Mouse (Mus musculus) lung, adult 18-20 months (tissue): ENCODE measurements around the gene Nfix.

Experiments
- DNase-seq, 2 experiments: peaks; one replicate each; pipeline ENCODE4 v3.0.0; 2022; ENCODE audit warnings: mixed read lengths in 2 of 2

The Nfix gene

DNA sequence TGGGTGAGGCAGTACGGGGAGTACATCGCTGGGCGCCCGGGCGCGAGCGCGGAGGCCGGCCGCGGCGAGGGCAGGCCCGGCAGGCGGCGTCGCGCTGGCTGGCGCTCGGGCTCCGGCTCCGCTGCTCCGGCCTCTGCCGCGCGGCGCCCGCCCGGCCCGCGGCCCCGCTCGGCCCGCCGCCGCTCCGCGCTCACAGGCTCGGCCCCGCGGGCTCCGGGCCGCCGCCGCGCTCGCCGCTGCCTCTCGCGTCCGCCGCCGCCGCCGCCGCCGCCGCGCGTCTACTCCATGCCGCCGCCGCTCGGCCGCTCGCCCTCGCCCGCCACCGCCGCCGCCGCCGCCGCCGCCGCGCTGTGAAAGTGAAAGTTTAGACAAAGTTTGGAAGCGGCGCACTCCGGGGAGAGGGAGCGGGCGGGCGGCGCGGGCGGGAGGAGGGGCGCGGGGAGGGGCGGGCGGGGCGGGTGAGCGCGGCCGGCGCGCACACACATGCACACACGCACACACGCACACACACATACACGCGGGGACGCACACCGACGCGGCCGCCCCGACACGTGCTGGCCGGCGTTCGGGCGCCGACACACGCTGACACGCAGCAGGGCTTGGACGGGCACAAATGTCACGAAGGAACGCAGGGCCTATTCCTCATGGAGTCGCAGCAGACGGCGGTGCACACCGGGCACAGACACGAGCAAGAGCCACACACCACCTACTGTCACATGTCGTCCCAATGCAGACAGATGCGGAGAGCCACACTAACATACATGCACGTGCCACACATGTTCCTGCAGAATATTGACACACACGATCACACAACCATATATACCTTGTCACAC, at the start of gene Nfix:
Nfix (minus strand) TSS at position 346 of the 833 bp plus-strand sequence.
- DNase-seq: peak; percentile 81 to 83

DNA sequence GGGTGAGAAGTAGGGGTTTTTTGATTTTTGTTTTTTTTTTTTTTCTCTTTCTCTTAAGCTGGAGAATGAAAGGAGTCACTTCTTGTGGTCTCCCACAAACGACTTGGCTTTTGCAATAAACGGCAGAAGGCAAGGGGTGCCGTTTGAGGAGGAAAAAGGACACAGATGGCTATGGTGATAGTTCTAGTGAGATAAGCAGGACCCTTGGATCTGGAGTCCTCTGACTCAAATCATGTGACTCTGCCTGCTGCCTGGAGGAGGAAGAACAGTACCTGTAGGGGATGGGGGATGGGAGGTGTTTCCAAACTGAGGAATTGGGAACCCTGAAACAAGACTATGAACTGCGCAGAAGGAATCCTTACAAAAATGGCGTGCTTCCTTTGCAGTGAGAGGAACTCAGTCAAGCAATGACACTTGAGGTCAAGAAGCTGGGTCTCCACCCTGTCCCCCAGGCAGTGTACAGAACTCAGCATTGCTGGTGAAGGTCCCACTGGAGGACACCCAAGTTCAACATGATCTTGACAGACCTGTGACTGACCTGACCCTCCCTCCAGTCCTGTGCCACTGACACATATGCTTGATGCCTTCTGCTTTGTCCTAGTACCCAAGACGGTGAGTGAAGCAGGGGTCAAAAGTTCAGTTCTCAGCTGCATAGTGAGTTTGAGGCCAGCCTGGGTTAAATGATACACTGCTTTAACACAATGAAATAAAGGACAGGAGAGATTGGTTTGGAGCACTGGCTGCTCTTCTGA, 47.7 kb upstream of the Nfix start:
- DNase-seq: peak in 1 of 2 experiments; percentile 20

DNA sequence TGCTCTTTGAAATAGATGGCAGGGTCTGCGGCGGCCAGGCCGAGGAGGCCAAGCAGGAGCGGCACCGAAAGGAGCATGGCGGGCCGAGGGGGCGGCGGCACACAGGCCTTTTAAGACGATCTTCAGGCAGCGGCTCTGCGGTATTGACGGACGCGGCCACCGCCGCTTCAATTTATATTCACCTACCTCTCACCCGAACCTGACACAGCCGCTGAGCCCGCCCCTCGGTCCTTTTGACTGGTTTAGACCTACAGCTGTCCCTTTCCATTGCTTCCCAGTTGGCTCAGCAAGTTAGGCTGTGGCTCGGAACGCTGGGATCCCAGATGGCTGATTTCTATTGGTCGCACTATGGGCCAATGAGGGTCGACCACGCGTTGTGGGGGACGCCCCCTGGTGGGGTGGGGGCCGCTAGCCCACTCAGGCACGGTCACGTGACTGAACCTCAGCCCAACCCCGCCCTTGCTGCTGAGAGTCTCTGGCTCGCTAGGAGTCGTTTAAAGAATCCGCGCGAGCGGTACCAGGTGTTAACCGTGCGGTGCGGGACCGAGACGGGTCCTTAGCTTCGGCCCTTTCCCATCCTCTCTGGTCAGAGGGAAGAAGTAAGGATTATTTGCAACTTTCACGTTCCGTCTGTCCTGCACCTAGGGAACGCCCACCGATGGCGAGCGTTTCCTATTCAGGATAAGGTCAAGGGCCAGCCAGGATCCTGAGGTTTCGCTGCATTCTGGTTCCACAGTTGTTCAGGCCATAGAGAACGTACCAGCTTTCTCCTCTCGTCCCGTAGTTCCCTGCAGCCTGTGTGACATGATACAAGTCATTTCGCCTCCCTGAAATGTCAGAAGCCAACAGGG, 46.8 kb upstream of the Nfix start, which contains the start of gene Calr:
Calr (minus strand) TSS at position 213 of the 851 bp plus-strand sequence.
- DNase-seq: peak; percentile 100

DNA sequence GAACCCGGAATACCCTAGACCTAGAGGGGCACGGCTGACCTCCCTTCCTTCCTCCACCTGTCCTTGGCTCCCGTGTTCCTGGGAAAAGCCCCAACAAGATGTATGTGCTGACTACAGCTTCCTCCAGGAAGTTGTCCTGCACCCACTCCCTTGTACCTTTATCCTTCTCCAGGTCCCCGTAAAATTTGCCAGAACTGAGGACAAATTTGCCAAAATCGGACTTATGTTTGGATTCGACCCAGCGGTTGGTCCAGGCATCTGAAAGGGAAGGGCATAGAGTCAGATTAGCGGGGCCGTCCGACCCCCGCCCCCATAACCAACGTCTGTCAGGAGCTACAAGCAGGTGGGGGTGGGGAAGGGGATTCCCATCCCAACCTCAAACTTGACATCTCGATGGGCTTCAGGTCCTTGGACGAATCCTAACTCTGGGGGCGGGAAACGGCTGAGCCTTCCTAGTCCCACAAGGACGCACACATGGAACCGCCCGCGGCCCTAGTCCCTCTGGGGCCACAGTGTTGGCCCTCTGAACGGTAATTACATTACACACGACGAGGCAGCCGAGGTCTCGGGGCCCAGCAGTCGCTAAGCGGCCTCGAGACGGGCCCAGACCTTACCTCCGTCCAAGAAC, 46.1 kb upstream of the Nfix start:
- no peak for DNase-seq

DNA sequence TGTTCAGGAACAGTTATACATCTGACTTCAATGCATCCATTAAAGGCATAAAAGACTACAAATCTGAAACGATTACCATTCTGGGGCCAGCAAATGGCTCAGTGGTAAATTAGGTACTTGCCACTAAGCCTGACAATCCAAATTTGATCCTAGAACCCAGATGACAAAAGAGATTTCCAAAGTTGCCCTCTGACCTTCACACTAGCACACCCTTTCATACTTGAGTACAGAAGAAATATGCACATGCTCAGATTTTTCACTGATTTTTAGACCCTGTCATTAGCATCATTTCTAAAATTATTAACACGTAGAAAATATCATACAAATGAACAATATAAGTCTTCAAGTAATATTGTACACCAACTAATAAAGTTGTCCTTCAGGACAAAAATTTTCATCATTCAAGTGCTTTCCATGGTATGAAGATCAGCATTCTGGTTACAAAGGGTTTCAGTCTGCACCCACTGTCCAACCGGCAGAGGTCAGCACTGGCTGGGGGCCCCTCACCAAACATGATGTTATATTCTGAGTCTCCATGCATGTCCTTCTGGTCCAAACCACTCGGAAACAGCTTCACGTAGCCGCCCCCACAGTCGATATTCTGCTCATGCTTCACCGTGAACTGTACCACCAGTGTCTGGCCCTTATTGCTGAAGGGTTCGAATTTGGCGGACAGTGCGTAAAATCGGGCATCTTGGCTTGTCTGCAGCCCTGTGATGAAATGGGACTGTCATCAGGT, 45.4 kb upstream of the Nfix start:
- peak; percentile 32 to 41 for DNase-seq

DNA sequence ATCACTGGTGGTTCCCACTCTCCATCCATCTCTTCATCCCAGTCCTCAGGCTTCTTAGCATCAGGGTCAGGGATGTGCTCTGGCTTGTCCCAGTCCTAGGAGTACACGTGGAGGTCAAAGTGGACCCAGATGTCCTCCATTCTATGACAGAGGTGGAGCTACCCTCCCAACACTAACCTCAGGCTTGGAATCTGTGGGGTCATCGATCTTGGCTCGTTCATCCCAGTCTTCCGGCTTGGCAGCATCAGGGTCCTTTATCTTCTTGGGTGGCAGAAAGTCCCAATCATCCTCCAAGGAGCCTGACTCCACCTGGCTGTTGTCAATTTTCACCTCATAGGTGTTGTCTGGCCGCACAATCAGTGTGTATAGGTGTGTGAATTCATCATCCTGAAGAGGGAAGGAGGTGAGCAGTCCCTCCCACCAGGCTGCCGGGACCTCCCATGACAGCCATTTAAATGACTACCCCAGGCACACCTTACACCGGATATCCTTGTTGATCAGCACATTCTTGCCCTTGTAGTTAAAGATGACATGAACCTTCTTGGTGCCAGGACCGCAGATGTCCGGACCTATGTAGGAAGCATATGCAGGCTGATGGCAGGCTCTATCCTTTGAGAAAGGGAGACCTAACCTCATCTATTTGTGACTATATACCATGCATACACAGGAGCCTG, 44.4 kb upstream of the Nfix start:
- DNase-seq: no peak

DNA sequence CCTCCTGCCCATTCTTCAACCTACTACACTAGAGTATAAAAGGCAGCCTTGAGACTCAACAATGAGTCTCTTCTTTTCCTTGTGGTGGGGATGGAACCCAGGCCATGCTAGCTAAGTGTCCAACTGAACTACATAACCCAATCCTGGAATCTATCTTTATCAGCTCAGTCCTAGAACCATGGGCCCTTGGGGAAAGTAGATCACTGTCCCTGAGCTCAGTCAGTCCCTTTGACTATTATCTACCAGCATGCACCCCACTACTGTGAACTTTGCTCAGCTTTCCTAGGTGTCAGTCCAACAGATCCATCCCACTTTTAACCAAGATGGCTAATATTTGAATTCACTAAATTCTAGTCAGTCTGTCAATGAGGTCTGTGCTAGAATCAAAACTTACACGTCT, 41.4 kb upstream of the Nfix start:
- no peak for DNase-seq

DNA sequence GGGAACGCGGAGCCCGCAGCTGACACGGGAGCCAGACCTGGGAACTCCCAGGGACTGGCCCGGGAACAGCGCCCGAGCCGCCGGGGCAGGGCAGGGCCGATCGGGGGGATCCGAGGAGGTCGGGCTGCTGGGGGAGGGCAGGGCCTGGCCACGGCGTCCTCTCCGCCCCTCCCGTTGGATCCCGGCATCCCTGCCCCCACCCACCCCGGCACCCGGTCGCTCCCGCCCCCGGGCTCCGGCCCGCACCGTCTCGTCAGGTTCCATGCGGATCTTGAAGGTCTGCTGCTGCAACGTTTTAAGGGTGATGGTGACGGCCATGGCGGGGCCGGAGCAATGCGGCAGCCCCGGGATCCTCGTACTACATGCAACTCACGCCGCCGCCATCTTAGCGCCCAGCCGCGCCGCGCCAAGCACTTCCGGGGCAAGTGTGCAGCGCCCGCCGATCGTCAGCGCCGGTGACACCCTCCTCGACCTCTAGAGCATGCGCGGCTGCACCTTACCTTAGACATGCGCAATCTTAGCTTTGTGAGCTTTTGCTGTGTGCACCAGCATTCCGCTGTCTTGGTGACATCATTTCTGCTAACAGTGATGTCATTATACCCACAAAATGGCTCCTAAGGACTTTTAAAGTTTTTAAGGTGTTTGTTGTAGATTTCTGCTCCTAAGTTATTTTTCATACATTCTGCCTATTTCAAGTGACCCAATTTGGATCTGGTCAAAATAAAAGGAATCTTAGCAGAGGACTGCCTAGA, 40.3 kb upstream of the Nfix start, which contains the start of gene Rad23a:
Rad23a (minus strand) TSS at position 418 of the 752 bp plus-strand sequence.
- DNase-seq: peak; percentile 91 to 92

DNA sequence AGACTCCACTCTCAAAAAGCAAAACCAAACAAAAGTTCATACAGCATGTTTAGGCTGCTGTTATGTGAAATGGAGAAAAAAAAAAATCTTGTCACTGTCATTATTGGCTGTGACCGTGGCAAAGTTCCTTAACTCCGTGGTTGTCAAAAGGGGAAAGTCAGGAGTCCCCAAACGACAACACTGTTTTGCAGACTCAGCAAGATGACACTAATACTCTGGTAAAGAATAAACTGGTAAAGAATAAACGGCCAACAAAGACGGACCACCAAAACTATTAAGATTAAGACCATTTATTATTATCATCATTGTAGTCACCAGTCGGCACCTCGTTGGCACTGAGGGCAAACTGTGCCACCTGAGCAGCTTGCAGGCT, 39.7 kb upstream of the Nfix start:
- DNase-seq: no peak

DNA sequence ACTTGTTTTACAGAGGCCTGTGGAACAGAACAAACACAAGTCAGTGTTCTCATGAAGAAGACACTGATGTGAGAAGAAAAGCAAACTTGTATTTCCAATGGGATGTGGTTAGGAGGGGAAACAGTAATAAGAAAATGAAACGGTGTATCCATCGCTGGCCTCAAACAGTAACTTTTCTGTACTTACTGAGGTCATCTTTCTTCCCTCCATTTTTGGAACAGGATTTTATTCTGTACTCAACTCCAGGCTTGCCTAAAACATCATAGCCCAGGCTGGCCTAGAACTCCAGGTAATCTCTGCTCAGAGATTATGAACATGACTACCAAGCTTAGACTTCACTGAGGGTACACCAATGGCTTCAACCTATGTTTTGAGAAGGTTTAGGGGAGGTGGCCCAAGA, 39.3 kb upstream of the Nfix start:
- DNase-seq: no peak

DNA sequence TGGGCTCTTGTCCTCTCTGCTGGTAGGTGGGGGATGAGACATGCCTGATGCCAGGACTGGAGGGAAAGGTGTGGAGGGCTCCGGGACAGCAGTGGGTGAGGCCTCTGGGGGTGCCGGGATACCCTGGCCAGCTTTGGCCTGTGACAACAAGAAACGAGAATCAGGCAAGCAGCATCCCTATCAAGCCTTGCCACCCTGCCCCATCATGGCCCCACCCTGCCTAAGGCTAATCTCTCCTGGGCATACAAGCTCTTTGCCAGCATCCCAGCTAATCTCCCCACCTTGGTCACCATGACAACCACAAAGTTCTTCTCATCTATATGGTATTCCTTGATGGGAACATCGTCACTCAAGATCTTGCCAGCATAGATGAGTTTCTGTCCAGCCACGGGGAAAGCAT, 38.4 kb upstream of the Nfix start:
- DNase-seq: no peak

DNA sequence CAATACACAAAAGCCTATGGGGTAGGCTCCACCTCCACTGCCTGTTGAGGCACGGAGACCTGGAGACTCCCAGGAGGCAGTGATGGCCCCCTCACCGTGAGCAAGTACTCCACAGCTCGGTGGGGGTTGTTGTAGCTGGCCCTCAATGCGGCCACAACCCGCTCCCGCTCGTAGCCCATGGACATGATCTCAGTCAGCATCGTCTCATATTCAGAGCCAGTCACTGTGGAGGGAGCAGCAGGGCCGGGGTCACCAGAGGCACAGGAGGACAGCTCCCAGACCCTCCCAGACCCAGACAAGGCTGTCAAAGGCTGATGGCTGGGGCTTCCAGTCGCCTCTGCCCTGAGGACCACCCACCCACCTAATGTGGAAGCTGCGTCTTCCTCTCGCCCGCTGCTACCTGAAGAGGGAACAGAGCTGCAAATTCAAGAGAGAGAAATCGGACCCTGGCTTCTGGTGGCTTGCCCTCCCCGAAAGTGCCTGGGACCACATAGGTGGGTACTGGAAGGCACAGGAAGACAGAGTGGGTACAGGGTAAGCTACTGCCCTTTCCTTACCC, 37.8 kb upstream of the Nfix start:
- DNase-seq: no peak

DNA sequence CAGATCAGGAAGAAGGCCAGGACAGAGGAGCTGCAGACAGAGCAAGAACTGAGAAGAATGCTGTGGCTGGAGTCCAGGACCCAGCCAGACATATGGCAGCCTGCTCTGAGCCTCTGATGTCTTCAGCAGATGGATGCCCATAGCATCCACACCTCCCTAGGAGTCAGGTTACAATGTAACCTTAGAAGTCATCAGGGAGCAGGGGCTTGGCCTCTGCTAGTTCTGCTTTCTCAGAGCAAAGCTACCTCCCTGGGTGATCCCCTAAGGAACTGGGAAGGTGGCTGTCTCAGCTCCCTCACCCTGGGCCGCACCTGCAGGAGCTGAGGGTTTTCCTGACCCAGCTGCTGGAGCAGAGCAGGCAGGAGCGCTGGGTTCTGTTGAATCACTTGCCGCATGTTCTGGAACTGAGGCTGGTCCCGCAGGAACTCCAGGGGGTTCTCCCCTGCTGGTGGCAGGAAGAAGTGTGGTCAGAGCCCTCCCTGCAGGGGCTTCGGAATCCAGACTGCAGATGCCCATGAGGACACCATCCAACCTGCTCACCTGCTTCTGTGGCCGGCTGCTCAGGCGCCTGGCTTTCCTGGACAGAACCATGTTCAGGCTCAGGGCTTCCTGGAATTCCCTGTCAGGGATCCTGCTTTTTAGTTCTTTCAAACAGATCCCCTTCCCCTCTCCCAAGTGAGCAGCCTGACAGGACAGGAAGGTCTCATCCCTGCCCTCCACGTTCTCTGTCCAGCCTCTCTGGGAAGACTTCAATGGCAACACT, 37.2 kb upstream of the Nfix start:
- DNase-seq: no peak

DNA sequence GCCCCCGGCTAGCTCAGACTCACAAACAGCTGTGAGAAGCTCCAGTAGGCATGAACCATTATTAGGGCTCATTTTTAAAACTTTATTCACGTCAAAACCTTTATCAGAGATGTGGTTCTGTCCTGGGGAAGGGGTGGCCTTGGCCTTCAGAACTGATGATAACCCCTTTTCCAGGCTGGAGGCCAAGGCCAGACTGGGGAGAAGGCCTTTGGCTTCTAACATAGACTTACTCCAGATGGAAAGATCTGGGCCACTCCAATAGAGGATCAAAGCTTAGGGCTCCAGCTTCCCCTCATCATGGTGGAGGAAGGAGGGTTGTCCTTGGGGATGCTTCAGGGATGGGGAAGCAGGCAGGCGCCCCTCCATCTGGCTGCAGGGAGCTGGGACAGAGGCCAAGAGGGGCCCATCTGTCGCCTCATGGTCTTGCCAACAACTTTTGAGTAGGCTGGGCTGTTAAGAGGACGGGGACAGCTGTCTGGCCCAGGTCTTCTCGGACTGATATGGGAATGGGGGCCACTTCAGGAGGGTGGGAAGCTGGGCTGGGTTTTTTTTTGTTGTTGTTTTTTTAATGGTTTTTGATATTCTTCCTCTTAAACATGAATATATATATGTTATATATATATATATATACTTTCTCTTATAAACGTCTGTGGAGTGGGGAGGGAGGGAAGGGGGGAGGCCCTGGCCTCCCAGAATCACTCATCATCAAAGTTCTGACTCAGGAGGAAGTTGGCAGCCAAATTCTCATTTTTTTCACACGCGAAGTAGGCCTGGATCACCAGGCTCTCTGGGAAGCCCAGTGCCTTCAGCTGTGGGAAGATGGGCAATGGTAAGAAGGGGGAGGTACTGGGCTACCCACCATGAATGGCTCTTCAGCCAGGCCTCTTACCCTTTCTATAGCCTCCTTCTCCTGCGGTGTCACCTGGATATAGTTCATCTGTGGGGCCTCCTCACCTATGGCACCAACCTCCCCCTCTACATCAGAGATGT, 35.0 kb upstream of the Nfix start:
- no peak for DNase-seq

DNA sequence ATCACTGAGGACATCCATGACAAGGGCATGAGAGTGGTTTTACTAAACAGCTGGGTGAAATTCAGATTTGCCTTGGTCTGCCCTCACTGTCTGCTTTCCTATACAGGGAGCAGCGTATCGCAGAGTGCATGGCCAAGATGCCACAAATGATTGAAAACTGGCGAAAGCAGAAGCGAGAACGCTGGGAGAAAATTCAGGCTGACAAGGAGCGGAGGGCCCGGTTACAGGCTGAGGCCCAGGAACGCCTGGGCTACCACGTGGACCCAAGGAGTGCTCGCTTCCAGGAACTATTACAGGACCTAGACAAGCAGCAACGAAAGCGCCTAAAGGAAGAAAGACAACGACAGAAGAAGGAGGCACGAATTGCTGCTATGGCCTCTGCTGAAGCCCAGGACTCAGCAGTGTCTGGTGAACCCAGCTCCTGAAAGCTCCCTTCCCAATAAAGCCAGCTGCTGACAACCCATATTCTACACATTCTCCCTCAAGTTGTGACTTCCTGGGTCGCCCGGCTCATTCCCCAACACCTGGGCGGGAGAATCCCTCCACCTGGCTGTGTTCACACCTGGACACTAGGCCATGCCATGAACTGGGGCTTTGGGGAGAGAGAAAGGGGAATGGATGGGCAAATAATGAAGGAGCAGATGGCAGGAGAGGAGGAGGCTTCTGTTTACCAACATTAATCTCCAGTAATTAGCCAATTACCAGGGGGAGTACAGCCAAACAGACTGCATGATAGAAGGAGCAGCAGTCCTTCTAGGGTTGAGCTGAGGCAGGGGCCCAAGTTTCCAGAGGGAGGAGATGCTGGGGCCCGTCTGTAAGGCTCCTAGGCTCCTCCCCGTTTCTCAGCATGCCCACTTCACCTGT, 34.1 kb upstream of the Nfix start:
- no peak for DNase-seq

DNA sequence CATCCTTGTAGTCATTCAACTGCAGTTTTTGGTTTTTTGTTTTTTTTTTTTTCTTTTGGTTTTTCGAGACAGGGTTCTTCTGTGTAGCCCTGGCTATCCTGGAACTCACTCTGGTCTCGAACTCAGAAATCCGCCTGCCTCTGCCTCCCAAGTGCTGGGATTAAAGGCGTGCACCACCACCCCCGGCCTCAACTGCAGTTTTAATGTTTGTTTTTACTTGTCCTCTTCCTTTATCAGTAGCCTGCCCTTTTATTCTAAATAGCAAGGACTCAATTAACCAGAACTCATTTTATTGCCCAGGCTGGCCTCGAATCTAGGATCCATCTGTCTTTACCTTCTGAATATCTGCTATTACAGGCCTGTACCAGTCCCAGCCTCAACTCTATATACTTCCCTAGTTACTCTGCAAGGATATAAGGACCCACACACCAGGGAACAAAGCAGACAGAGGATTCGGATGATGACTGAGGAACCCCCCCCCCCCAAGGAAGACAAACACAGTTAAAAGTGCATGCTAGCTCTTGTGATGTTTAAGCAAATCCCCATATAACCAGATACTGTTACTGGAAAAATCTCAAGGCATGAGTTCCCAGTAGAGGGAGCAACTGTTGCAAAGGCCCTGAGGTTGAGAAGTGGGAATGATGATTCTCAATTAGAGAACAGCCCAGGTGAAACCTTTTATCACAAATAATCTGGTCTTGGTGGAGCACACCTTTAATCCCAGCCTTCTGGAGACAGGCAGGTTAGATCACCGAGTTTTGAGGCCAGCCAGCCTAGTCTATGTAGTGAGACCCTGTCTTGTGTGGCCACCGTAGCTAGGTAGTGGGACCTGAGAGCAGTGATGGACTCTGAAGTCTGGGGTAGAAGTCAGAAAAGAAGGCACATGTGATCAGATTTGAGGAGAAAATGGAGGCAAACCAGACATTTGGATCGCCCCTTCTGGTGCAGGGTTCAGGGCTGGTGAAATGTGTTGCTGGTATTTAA, 32.9 kb upstream of the Nfix start:
- no peak for DNase-seq
